Mouse (Mus musculus) midbrain, embryonic 13.5 days (tissue): ENCODE measurements around the gene C2cd2l. TPM values are rescaled to one million over a fixed set of nuclear protein-coding genes. Genes with fewer than 3 reads are reported as not detected.
A peak's percentile ranks its signal among the peaks of the same experiment; 100 is the strongest.
"Not testable (repeated sequence)": the region's sequence is repeated elsewhere in the genome, so short reads cannot be mapped to it uniquely, and the experiment has no call there.

ENCODE experiments used
- ATAC-seq: fragments of 200-750 bp; cut with Nextera tagmentation; 2 replicates; pipeline ENCODE4 v1.8.0; 2017; ENCODE audit warnings: mild to moderate bottlenecking, moderate TSS enrichment, moderate library complexity
- H3K27ac ChIP-seq: fragments of 300-500 bp; sonication (generic); 2 replicates; pipeline ENCODE4 v1.5.1; 2015; ENCODE audit warnings: inconsistent platforms, mild to moderate bottlenecking, moderate library complexity
- H3K27me3 ChIP-seq: fragments of 300-500 bp; sonication (generic); 2 replicates; pipeline ENCODE4 v1.6.1; 2015; ENCODE audit warnings: mild to moderate bottlenecking, inconsistent platforms
- H3K36me3 ChIP-seq: fragments of 300-500 bp; sonication (generic); 2 replicates; pipeline ENCODE4 v1.6.1; 2015; ENCODE audit warnings: mild to moderate bottlenecking, inconsistent platforms
- H3K4me1 ChIP-seq: fragments of 300-500 bp; sonication (generic); replicated peaks from 2 replicates; pipeline ENCODE4 v1.6.1; 2015; ENCODE audit warnings: inconsistent platforms
- H3K4me2 ChIP-seq: fragments of 300-500 bp; sonication (generic); replicated peaks from 2 replicates; pipeline ENCODE4 v1.6.1; 2015; ENCODE audit warnings: moderate library complexity, mild to moderate bottlenecking, inconsistent platforms
- H3K4me3 ChIP-seq: fragments of 300-500 bp; sonication (generic); replicated peaks from 2 replicates; pipeline ENCODE4 v1.5.1; 2015; ENCODE audit warnings: mild to moderate bottlenecking, inconsistent platforms
- H3K9ac ChIP-seq: fragments of 300-500 bp; sonication (generic); replicated peaks from 2 replicates; pipeline ENCODE4 v1.6.1; 2015; ENCODE audit warnings: mild to moderate bottlenecking, inconsistent platforms
- H3K9me3 ChIP-seq: fragments of 300-500 bp; sonication (generic); 2 replicates; pipeline ENCODE4 v1.6.1; 2016; ENCODE audit warnings: mild to moderate bottlenecking, inconsistent platforms
- WGBS: fragments of 180-500 bp; shearing (Covaris S2); methylation state at CpG from one replicate; pipeline ENCODE4 v1.1.7; 2015; 5-methylcytosine and 5-hydroxymethylcytosine counted together
- polyA plus RNA-seq: library from polyadenylated mRNA; unstranded; fragments of >200 nt; fragmentation: Nextera tagmentation; extraction: Ambion mirVana; gene quantifications from 2 replicates; pipeline ENCODE4 v1.2.1, GENCODE M21; 2015

Gene C2cd2l
- polyA plus RNA-seq, 1 experiment from 2014 or later = 27.3 TPM

DNA sequence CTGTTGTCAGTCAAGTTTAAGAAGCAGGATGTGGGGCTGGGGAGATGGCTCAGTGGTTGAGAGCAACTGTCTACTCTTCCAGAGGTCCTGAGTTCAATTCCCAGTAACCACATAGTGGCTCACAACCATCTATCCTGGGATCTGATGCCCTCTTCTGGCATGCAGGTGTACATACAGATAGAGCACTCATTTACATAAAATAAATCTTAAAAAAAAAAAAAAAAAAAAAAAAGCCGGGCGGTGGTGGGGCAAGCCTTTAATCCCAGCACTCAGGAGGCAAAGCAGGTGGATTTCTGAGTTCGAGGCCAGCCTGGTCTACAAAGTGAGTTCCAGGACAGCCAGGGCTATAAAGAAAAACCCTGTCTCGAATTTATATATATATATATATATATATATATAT is 3.6 kb upstream of the C2cd2l start:
- 77% methylated on average over 2 of the region's 4 CpGs for WGBS
- H3K4me3 ChIP-seq, H3K4me2 ChIP-seq, ATAC-seq, H3K9me3 ChIP-seq, H3K36me3 ChIP-seq, H3K9ac ChIP-seq, H3K27me3 ChIP-seq, H3K27ac ChIP-seq: not testable (repeated sequence)
- H3K4me1 ChIP-seq = peaks cover 32% of the 10 kb centered on the region

GRCm38 (mm10) chr9:44320799-44321133 is 681 bp upstream of the C2cd2l start:
- H3K36me3 ChIP-seq = peaks cover 13% of the 10 kb centered on the region
- H3K9ac ChIP-seq = peak overlapping the region; percentile 57
- WGBS = 18% methylated on average over 6 of the region's 6 CpGs
- 0 out of 2 replicates have a peak, but pooled peaks have one; percentile 1 for ATAC-seq
- peaks cover 35% of the 10 kb centered on the region for H3K4me1 ChIP-seq
- H3K9me3 ChIP-seq = no peaks in the 10 kb centered on the region
- no peaks in the 10 kb centered on the region for H3K27me3 ChIP-seq
- peak overlapping the region; percentile 84 for H3K27ac ChIP-seq
- H3K4me3 ChIP-seq = peak overlapping the region; percentile 98
- H3K4me2 ChIP-seq = peak overlapping the region; percentile 93

DNA sequence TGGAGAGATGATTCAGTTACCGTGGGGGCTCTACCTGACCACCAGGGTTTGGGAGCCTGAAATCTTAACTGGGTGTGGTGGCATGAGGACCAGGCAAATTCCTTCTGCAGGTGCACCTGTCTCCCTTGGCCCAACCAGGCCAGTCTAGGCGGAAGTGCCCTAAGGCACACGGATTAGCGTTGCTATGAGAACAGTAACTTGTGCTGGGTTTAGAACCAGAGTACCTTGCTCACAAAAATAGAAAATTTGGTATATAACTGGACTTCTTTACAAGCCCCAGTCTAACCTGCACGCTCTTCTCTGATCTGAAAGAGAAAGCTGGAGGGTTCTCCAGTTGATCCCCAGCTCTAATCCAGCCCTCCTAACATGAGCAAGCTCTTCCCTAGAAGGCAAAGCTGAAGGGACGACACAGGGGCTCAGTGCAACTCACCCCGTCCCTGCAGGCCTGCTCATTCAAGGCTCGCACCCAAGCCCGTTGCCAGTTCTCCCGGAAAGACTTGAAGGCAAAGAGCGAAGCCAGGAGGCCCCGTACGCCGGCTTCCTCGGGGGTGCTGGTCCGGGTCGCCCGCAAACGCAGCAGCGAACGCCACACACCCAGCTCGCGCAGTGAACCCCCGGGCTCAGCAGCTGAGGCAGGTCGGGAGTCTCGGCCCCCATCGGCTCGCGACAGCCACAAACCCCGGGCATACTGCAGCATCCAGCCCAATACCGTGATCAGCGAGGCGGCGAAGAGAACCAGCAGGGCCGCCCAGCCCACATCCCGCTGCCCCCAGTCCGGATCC is 789 bp downstream of the C2cd2l start:
- Histone ChIP-seq H3K4me3 (peak overlapping the region; percentile 98), H3K4me1 (peaks cover 33% of the 10 kb centered on the region), H3K9ac (peak overlapping the region; percentile 98), H3K27ac (peak overlapping the region; percentile 84), H3K36me3 (peaks cover 28% of the 10 kb centered on the region), H3K9me3 (no peaks in the 10 kb centered on the region), H3K27me3 (no peaks in the 10 kb centered on the region), H3K4me2 (peak overlapping the region; percentile 93)
- 2% methylated on average over 37 of the region's 37 CpGs for WGBS
- peak; percentile 32 for ATAC-seq

DNA sequence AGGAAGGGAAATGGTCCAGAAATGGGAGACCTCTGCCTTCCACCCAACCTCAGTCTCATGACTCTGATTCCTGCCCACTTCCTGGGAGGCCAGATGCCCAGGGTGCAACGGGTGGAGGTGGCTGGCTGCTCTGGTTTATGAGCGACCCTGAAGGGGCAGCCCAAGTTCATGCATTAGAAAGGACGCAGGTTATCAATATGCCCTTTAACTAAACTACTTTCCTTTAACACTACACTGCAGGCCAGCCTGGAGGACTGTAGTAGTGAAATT is 1.3 kb downstream of the C2cd2l start:
- Histone ChIP-seq H3K9ac (peak overlapping the region; percentile 98), H3K4me3 (peak overlapping the region; percentile 98), H3K27ac (no peak overlapping the region), H3K9me3 (no peaks in the 10 kb centered on the region), H3K27me3 (no peaks in the 10 kb centered on the region), H3K4me1 (peaks cover 33% of the 10 kb centered on the region), H3K4me2 (peak overlapping the region; percentile 93), H3K36me3 (peaks cover 33% of the 10 kb centered on the region)
- WGBS = 36% methylated on average over 3 of the region's 3 CpGs
- ATAC-seq = no peak

DNA sequence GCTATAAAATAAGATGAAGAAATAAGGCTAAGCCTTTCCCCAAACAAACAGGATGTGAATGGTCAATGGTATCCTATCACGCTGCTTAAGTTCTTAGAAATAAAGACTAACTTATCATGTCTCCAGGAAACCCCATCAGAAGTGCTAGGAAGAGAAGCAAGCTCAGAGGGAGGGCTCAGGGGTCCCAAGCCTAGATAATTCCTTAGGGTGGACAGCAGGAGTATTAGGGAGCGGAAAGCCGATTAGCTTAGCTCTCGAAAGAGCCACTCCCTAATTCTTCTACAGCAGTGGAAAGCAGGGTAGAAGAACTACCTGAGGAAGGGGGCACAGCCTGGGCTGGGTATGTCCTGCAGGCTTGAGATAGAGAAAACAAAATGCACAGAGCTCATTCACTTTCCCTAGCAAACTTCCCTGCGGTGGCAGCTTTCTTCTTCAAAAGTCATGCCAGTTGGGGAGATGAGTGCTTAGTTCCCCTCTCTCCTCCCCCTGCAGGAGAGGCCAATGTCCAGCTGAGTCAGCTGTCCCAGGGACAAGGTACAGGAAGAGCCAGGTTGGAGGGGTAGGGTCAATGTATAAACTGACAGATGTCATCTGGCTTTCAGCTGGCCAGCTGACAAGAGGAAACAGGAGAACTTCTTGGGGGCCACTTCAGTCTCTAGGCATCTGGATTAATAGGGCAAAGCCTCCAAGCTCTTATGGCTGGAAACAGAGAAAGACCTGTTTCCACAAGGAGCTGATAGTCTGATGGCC is 1.8 kb downstream of the C2cd2l start:
- 41% methylated on average over 5 of the region's 5 CpGs for WGBS
- Histone ChIP-seq H3K9ac (peak overlapping the region; percentile 98), H3K4me2 (peak overlapping the region; percentile 93), H3K4me3 (peak overlapping the region; percentile 98), H3K9me3 (no peaks in the 10 kb centered on the region), H3K36me3 (peaks cover 38% of the 10 kb centered on the region), H3K27me3 (no peaks in the 10 kb centered on the region), H3K27ac (no peak overlapping the region), H3K4me1 (peaks cover 33% of the 10 kb centered on the region)
- ATAC-seq = no peak

GRCm38 (mm10) chr9:44317452-44317851 is 2.6 kb downstream of the C2cd2l start:
- no peak for ATAC-seq
- 66% methylated on average over 4 of the region's 4 CpGs for WGBS
- Histone ChIP-seq H3K9ac (peak overlapping the region; percentile 98; the same call in 1 of the 2 replicates), H3K4me1 (peaks cover 33% of the 10 kb centered on the region), H3K4me3 (0 out of 2 replicates have a peak overlapping the region, but pooled peaks have one; percentile 98), H3K4me2 (peak overlapping the region; percentile 93), H3K9me3 (no peaks in the 10 kb centered on the region), H3K27me3 (no peaks in the 10 kb centered on the region), H3K27ac (no peak overlapping the region), H3K36me3 (peaks cover 42% of the 10 kb centered on the region)

DNA sequence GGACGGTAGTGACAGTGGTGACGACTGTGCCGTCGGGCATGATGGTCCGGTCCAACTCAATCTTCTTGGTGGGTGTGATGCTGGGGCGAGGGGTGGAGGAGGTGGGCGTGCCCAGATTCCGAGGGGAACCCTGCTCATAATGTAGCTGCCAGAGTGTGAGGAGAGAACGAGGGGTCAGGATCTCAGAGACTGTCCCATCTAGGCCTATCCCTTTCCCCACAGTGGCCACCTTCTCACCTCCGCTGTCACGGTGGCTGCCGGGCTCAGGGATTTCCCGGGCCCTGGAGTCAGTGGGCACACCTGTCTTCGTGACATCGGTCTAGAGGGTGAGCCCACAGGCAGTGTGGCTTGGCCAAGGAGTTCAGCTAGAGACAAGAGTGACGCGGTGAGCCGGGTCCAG is 5.2 kb downstream of the C2cd2l start:
- no peak overlapping the region for H3K27ac ChIP-seq
- no peak overlapping the region for H3K9ac ChIP-seq
- peaks cover 36% of the 10 kb centered on the region for H3K4me1 ChIP-seq
- ATAC-seq = no peak
- no peak overlapping the region for H3K4me2 ChIP-seq
- peaks cover 56% of the 10 kb centered on the region for H3K36me3 ChIP-seq
- 93% methylated on average over 18 of the region's 18 CpGs for WGBS
- H3K4me3 ChIP-seq = no peak overlapping the region
- H3K9me3 ChIP-seq = no peaks in the 10 kb centered on the region
- H3K27me3 ChIP-seq = 0 out of 2 replicates have a peak, but pooled peaks cover 3% of the 10 kb centered on the region

GRCm38 (mm10) chr9:44314257-44314547 is 5.9 kb downstream of the C2cd2l start:
- 57% methylated on average over 4 of the region's 4 CpGs for WGBS
- Histone ChIP-seq H3K4me3 (no peak overlapping the region), H3K36me3 (peaks cover 58% of the 10 kb centered on the region), H3K9me3 (no peaks in the 10 kb centered on the region), H3K4me2 (no peak overlapping the region), H3K9ac (no peak overlapping the region), H3K27ac (no peak overlapping the region), H3K27me3 (0 out of 2 replicates have a peak, but pooled peaks cover 3% of the 10 kb centered on the region), H3K4me1 (peaks cover 33% of the 10 kb centered on the region)
- no peak for ATAC-seq

GRCm38 (mm10) chr9:44313476-44314256 is 6.4 kb downstream of the C2cd2l start:
- ATAC-seq = no peak
- Histone ChIP-seq H3K4me1 (peaks cover 28% of the 10 kb centered on the region), H3K4me2 (no peak overlapping the region), H3K9ac (no peak overlapping the region), H3K9me3 (no peaks in the 10 kb centered on the region), H3K27ac (no peak overlapping the region), H3K27me3 (0 out of 2 replicates have a peak, but pooled peaks cover 3% of the 10 kb centered on the region), H3K4me3 (no peak overlapping the region), H3K36me3 (peaks cover 58% of the 10 kb centered on the region)
- WGBS = 72% methylated on average over 19 of the region's 19 CpGs

GRCm38 (mm10) chr9:44311136-44312134 is 8.7 kb downstream of the C2cd2l start:
- peaks cover 52% of the 10 kb centered on the region for H3K36me3 ChIP-seq
- H3K27ac ChIP-seq = peak overlapping the region; percentile 44; the same call in 1 of the 2 replicates

GRCm38 (mm10) chr9:44310750-44311135 is 9.3 kb downstream of the C2cd2l start:
- no peak overlapping the region for H3K4me2 ChIP-seq
- 0 out of 2 replicates have a peak, but pooled peaks cover 3% of the 10 kb centered on the region for H3K27me3 ChIP-seq
- peaks cover 12% of the 10 kb centered on the region for H3K4me1 ChIP-seq
- no peak for ATAC-seq
- H3K9me3 ChIP-seq = no peaks in the 10 kb centered on the region
- H3K4me3 ChIP-seq = no peak overlapping the region
- no peak overlapping the region; the same call in 1 of the 2 replicates for H3K27ac ChIP-seq
- 27% methylated on average over 10 of the region's 10 CpGs for WGBS
- H3K9ac ChIP-seq = 0 out of 2 replicates have a peak overlapping the region, but pooled peaks have one; percentile 36
- peaks cover 45% of the 10 kb centered on the region for H3K36me3 ChIP-seq

More at GRCm38 (mm10) chr9:44311136-44312134, 8.7 kb downstream of the C2cd2l start:
- Histone ChIP-seq H3K9me3 (no peaks in the 10 kb centered on the region), H3K27me3 (0 out of 2 replicates have a peak, but pooled peaks cover 3% of the 10 kb centered on the region), H3K4me3 (no peak overlapping the region), H3K4me1 (peaks cover 12% of the 10 kb centered on the region), H3K4me2 (0 out of 2 replicates have a peak overlapping the region, but pooled peaks have one; percentile 12), H3K9ac (0 out of 2 replicates have a peak overlapping the region, but pooled peaks have one; percentile 36)
- 3% methylated on average over 27 of the region's 27 CpGs for WGBS
- ATAC-seq = peak; percentile 41; the same call in 1 of the 2 replicates
